Mouse (Mus musculus) limb, embryonic 15.5 days (tissue): Measurements from ENCODE around the gene Igfals. TPM values are rescaled to one million over a fixed set of nuclear protein-coding genes. Genes with fewer than 3 reads are reported as not detected.

ENCODE experiments used
- polyA plus RNA-seq: library from polyadenylated mRNA; unstranded; fragments of >200 nt; fragmentation: Nextera tagmentation; extraction: Ambion mirVana; gene quantifications from 2 replicates; pipeline ENCODE4 v1.2.1, GENCODE M21; 2015

The Igfals gene
- polyA plus RNA-seq, 1 experiment from 2014 or later = 0.58 TPM

Other genes starting within 250 kb of the Igfals start
- gene Tsc2, start 233.4 kb upstream of the Igfals start, polyA plus RNA-seq = 49.9 and 54.0 TPM in 2 replicates
- 20.9 and 21.3 TPM in 2 replicates for gene Nthl1, start 233.3 kb upstream of the Igfals start, polyA plus RNA-seq
- 56.5 and 57.7 TPM in 2 replicates for gene Slc9a3r2, start 215.7 kb upstream of the Igfals start, polyA plus RNA-seq
- gene Npw, start 207.5 kb upstream of the Igfals start, polyA plus RNA-seq = not detected in 2 replicates
- 21.4 and 22.1 TPM in 2 replicates for gene Zfp598, start 196.3 kb upstream of the Igfals start, polyA plus RNA-seq
- gene Syngr3, start 176.0 kb upstream of the Igfals start, polyA plus RNA-seq = 3.0 and 3.2 TPM in 2 replicates
- 32.8 and 33.8 TPM in 2 replicates for gene Gfer, start 169.8 kb upstream of the Igfals start, polyA plus RNA-seq
- 1.8 and 2.9 TPM in 2 replicates for gene Noxo1, start 169.8 kb upstream of the Igfals start, polyA plus RNA-seq
- 57.3 and 59.0 TPM in 2 replicates for gene Tbl3, start 158.3 kb upstream of the Igfals start, polyA plus RNA-seq
- 0.29 TPM in 1 of 2 replicates, not detected in the other for gene Rnf151, start 147.9 kb upstream of the Igfals start, polyA plus RNA-seq
- 1,428 and 1,497 TPM in 2 replicates for gene Rps2, start 147.9 kb upstream of the Igfals start, polyA plus RNA-seq
- 208 and 226 TPM in 2 replicates for gene Ndufb10, start 141.5 kb upstream of the Igfals start, polyA plus RNA-seq
- 0.30 TPM in 1 of 2 replicates, not detected in the other for gene Rpl3l, start 138.2 kb upstream of the Igfals start, polyA plus RNA-seq
- 25.9 and 26.8 TPM in 2 replicates for gene Msrb1, start 129.4 kb upstream of the Igfals start, polyA plus RNA-seq
- 5.2 and 5.7 TPM in 2 replicates for gene Hs3st6, start 113.0 kb upstream of the Igfals start, polyA plus RNA-seq
- gene Meiob, start 61.7 kb upstream of the Igfals start, polyA plus RNA-seq = not detected in 2 replicates
- gene Hagh, start 25.9 kb upstream of the Igfals start, polyA plus RNA-seq = 37.7 and 43.3 TPM in 2 replicates
- gene Fahd1, start 15.6 kb upstream of the Igfals start, polyA plus RNA-seq = 19.0 and 19.6 TPM in 2 replicates
- gene Nubp2, start 20.4 kb downstream of the Igfals start, polyA plus RNA-seq = 47.7 and 49.6 TPM in 2 replicates
- 41.7 and 43.7 TPM in 2 replicates for gene Spsb3, start 20.6 kb downstream of the Igfals start, polyA plus RNA-seq
- 27.4 and 29.9 TPM in 2 replicates for gene Eme2, start 29.1 kb downstream of the Igfals start, polyA plus RNA-seq
- gene Mrps34, start 29.1 kb downstream of the Igfals start, polyA plus RNA-seq = 81.9 and 86.9 TPM in 2 replicates
- gene Nme3, start 30.5 kb downstream of the Igfals start, polyA plus RNA-seq = 31.9 and 36.0 TPM in 2 replicates
- gene Mapk8ip3, start 71.0 kb downstream of the Igfals start, polyA plus RNA-seq = 29.5 and 30.6 TPM in 2 replicates
- 165 and 170 TPM in 2 replicates for gene Jpt2, start 94.7 kb downstream of the Igfals start, polyA plus RNA-seq
- gene Cramp1l, start 149.8 kb downstream of the Igfals start, polyA plus RNA-seq = 6.0 and 6.2 TPM in 2 replicates
- 14.9 and 17.0 TPM in 2 replicates for gene Ift140, start 150.1 kb downstream of the Igfals start, polyA plus RNA-seq
- 22.3 and 25.3 TPM in 2 replicates for gene Tmem204, start 217.6 kb downstream of the Igfals start, polyA plus RNA-seq
- 39.1 and 41.6 TPM in 2 replicates for gene Telo2, start 250.0 kb downstream of the Igfals start, polyA plus RNA-seq